Mouse (Mus musculus) C2C12 (cell line): ENCODE measurements around the gene Igsf21. TPM values are rescaled to one million over a fixed set of nuclear protein-coding genes. Genes with fewer than 3 reads are reported as not detected.

Experiments
- H3K27me3 ChIP-seq: one replicate; pipeline ENCODE4 v1.6.1; 2011; ENCODE audit not compliant: control insufficient read depth, insufficient read depth, insufficient read length
- H3K36me3 ChIP-seq: one replicate; pipeline ENCODE4 v1.6.1; 2011; ENCODE audit not compliant: control insufficient read depth, insufficient read depth
- H3K4me3 ChIP-seq: one replicate; pipeline ENCODE4 v1.5.1; 2011; ENCODE audit warnings: mild to moderate bottlenecking, control low read depth; ENCODE audit not compliant: poor library complexity, insufficient read depth, severe bottlenecking
- H3K79me2 ChIP-seq: one replicate; pipeline ENCODE4 v1.6.1; 2011; ENCODE audit not compliant: control insufficient read depth, insufficient read depth
- H3K79me3 ChIP-seq: one replicate; pipeline ENCODE4 v1.6.1; 2011; ENCODE audit warnings: low read depth, control low read depth
- H3ac ChIP-seq: one replicate; pipeline ENCODE3; 2011; ENCODE audit warnings: low read depth; ENCODE audit not compliant: control insufficient read depth, insufficient read length
- CEBPB ChIP-seq: IDR thresholded peaks from one replicate; pipeline ENCODE4 v1.6.1; 2011; ENCODE audit warnings: low read depth, mild to moderate bottlenecking, control low read depth, moderate library complexity
- CTCF ChIP-seq: IDR thresholded peaks from one replicate; pipeline ENCODE4 v1.5.1; 2011; ENCODE audit not compliant: control insufficient read depth, insufficient read depth, insufficient read length
- FOSL1 ChIP-seq: IDR thresholded peaks from one replicate; pipeline ENCODE4 v1.8.0; 2011; ENCODE audit warnings: mild to moderate bottlenecking, low read length; ENCODE audit not compliant: poor library complexity, insufficient read depth, severe bottlenecking
- MAX ChIP-seq: IDR thresholded peaks from one replicate; pipeline ENCODE4 v1.6.1; 2011; ENCODE audit warnings: mild to moderate bottlenecking, control low read depth
- MYOD1 ChIP-seq: IDR thresholded peaks from one replicate; pipeline ENCODE4 v1.6.1; 2011; ENCODE audit warnings: low read depth; ENCODE audit not compliant: control insufficient read depth, insufficient read length
- MYOG ChIP-seq: IDR thresholded peaks from one replicate; pipeline ENCODE4 v1.6.1; 2011; ENCODE audit not compliant: control insufficient read depth, insufficient read length; ENCODE audit errors: extremely low read depth
- USF1 ChIP-seq: IDR thresholded peaks from one replicate; pipeline ENCODE4 v1.6.1; 2011; ENCODE audit warnings: low read depth, mild to moderate bottlenecking, control low read depth, moderate library complexity
- polyA plus RNA-seq: library from polyadenylated mRNA; unstranded; fragments of >200 nt; fragmentation: generic; extraction: Trizol; gene quantifications from one replicate; pipeline ENCODE4 v1.2.1, GENCODE M21; 2012; ENCODE audit warnings: missing spikeins

The Igsf21 gene
- polyA plus RNA-seq, 1 experiment: not detected

- H3K79me2 ChIP-seq: no peaks in the 10 kb centered on the region
- no peak for TF ChIP-seq CTCF
- no peak for TF ChIP-seq MAX
- TF ChIP-seq CEBPB: no peak
- TF ChIP-seq MYOD1: no peak
- TF ChIP-seq FOSL1: no peak
- no peak for TF ChIP-seq MYOG
- TF ChIP-seq USF1: no peak
- H3K36me3 ChIP-seq: no peaks in the 10 kb centered on the region
Observed at GRCm38 (mm10) chr4:140200296-140200695, 46.3 kb downstream of the Igsf21 start.

GRCm38 (mm10) chr4:140196717-140197116 lies 49.9 kb downstream of the Igsf21 start:
- Histone ChIP-seq H3K79me3 (no peaks in the 10 kb centered on the region), H3K79me2 (no peaks in the 10 kb centered on the region), H3K27me3 (peaks cover 5% of the 10 kb centered on the region), H3K36me3 (no peaks in the 10 kb centered on the region), H3K4me3 (no peak overlapping the region), H3ac (no peak overlapping the region)
- TF ChIP-seq CEBPB: no peak
- TF ChIP-seq MYOG: no peak
- no peak for TF ChIP-seq CTCF

More at GRCm38 (mm10) chr4:140200296-140200695, 46.3 kb downstream of the Igsf21 start:
- H3K4me3 ChIP-seq: no peak overlapping the region
- H3ac ChIP-seq: no peak overlapping the region
- peaks cover 10% of the 10 kb centered on the region for H3K27me3 ChIP-seq
- H3K79me3 ChIP-seq: no peaks in the 10 kb centered on the region

GRCm38 (mm10) chr4:140192276-140193002 lies 54.1 kb downstream of the Igsf21 start:
- H3K36me3 ChIP-seq: no peaks in the 10 kb centered on the region
- H3ac ChIP-seq: no peak overlapping the region
- no peak overlapping the region for H3K4me3 ChIP-seq
- TF ChIP-seq CTCF: no peak
- no peak for TF ChIP-seq FOSL1
- no peak for TF ChIP-seq MAX
- TF ChIP-seq MYOG: no peak
- no peak for TF ChIP-seq USF1
- TF ChIP-seq MYOD1: no peak
- TF ChIP-seq CEBPB: no peak
- no peaks in the 10 kb centered on the region for H3K79me2 ChIP-seq
- peaks cover 5% of the 10 kb centered on the region for H3K27me3 ChIP-seq
- H3K79me3 ChIP-seq: no peaks in the 10 kb centered on the region

- H3ac ChIP-seq: no peak overlapping the region
- H3K36me3 ChIP-seq: no peaks in the 10 kb centered on the region
- H3K79me3 ChIP-seq: no peaks in the 10 kb centered on the region
- TF ChIP-seq CEBPB: no peak
- TF ChIP-seq USF1: no peak
- no peak for TF ChIP-seq MAX
- no peak for TF ChIP-seq MYOD1
- TF ChIP-seq FOSL1: no peak
- TF ChIP-seq MYOG: no peak
- no peak for TF ChIP-seq CTCF
- H3K4me3 ChIP-seq: no peak overlapping the region
- H3K79me2 ChIP-seq: no peaks in the 10 kb centered on the region
- H3K27me3 ChIP-seq: peaks cover 14% of the 10 kb centered on the region
Observed at GRCm38 (mm10) chr4:140189601-140190000, 57.0 kb downstream of the Igsf21 start.

GRCm38 (mm10) chr4:140188626-140189025 lies 58.0 kb downstream of the Igsf21 start:
- no peaks in the 10 kb centered on the region for H3K79me2 ChIP-seq
- H3K4me3 ChIP-seq: no peak overlapping the region
- no peak overlapping the region for H3ac ChIP-seq
- peaks cover 14% of the 10 kb centered on the region for H3K27me3 ChIP-seq
- H3K36me3 ChIP-seq: no peaks in the 10 kb centered on the region
- TF ChIP-seq MYOG (no peak), USF1 (no peak), MYOD1 (no peak), CEBPB (no peak)
- no peaks in the 10 kb centered on the region for H3K79me3 ChIP-seq

- no peaks in the 10 kb centered on the region for H3K79me3 ChIP-seq
- no peak overlapping the region for H3K4me3 ChIP-seq
- no peaks in the 10 kb centered on the region for H3K79me2 ChIP-seq
- H3ac ChIP-seq: no peak overlapping the region
- peaks cover 14% of the 10 kb centered on the region for H3K27me3 ChIP-seq
- no peaks in the 10 kb centered on the region for H3K36me3 ChIP-seq
- TF ChIP-seq MAX (no peak), MYOG (no peak), CTCF (no peak), FOSL1 (no peak)
Observed at GRCm38 (mm10) chr4:140187404-140188145, 59.0 kb downstream of the Igsf21 start.
